Mouse (Mus musculus) embryonic fibroblast, embryonic 13.5 days (primary cell): ENCODE results near the gene Tns1.

ENCODE experiments used
- CTCF ChIP-seq: IDR thresholded peaks from 2 replicates; pipeline ENCODE4 v1.5.1; 2011; ENCODE audit warnings: mild to moderate bottlenecking, control low read depth, low read length, moderate library complexity, borderline replicate concordance; ENCODE audit not compliant: insufficient read depth
- POLR2A ChIP-seq: IDR thresholded peaks from 2 replicates; pipeline ENCODE4 v1.6.1; 2011; ENCODE audit warnings: low read depth, mild to moderate bottlenecking, control low read depth, low read length, moderate library complexity

DNA sequence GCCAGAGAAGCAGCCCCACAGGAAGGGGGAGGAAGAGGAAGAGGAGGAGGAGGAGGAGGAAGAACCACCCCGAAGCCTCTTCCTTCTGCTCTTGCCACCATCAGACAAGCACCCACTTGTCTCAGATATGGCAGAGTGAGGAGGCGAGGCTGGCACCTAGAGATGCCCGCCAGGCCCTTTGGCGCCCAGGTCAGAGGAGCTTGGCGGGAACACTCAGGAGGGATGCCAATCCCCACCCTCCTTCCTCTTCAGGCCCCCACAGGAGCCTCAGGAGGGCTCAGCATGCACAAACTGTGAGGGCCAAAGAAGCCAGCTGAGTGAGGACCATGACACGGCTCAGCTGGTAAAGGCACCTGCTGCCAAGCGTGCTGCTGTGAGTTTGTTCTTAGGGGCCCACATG, 3.1 kb downstream of the Tns1 start:
- TF ChIP-seq POLR2A: no peak
- no peak for TF ChIP-seq CTCF
